Mouse (Mus musculus) midbrain, embryonic 12.5 days (tissue): Measurements from ENCODE around the gene Sycp3. TPM values are rescaled to one million over a fixed set of nuclear protein-coding genes. Genes with fewer than 3 reads are reported as not detected.
A peak's percentile ranks its signal among the peaks of the same experiment; 100 is the strongest.
"Not testable (repeated sequence)": the region's sequence is repeated elsewhere in the genome, so short reads cannot be mapped to it uniquely, and the experiment has no call there.

Experiments
- ATAC-seq: fragments of 200-750 bp; cut with Nextera tagmentation; 2 replicates; pipeline ENCODE4 v1.8.0; 2017; ENCODE audit warnings: low read depth, moderate TSS enrichment, moderate library complexity; ENCODE audit not compliant: low FRiP score
- H3K27ac ChIP-seq: fragments of 300-500 bp; sonication (generic); replicated peaks from 2 replicates; pipeline ENCODE4 v1.5.1; 2016; ENCODE audit warnings: mild to moderate bottlenecking
- H3K27me3 ChIP-seq: fragments of 300-500 bp; sonication (generic); 2 replicates; pipeline ENCODE4 v1.6.1; 2016; ENCODE audit warnings: mild to moderate bottlenecking
- H3K36me3 ChIP-seq: fragments of 300-500 bp; sonication (generic); 2 replicates; pipeline ENCODE4 v1.6.1; 2016
- H3K4me1 ChIP-seq: fragments of 300-500 bp; sonication (generic); 2 replicates; pipeline ENCODE4 v1.6.1; 2016
- H3K4me2 ChIP-seq: fragments of 300-500 bp; sonication (generic); replicated peaks from 2 replicates; pipeline ENCODE4 v1.6.1; 2016; ENCODE audit warnings: mild to moderate bottlenecking, moderate library complexity
- H3K4me3 ChIP-seq: fragments of 300-500 bp; sonication (generic); 2 replicates; pipeline ENCODE4 v1.5.1; 2016; ENCODE audit warnings: mild to moderate bottlenecking
- H3K9ac ChIP-seq: fragments of 300-500 bp; sonication (generic); replicated peaks from 2 replicates; pipeline ENCODE4 v1.6.1; 2016; ENCODE audit warnings: mild to moderate bottlenecking, moderate library complexity
- H3K9me3 ChIP-seq: fragments of 300-500 bp; sonication (generic); 2 replicates; pipeline ENCODE4 v1.6.1; 2016; ENCODE audit warnings: mild to moderate bottlenecking
- WGBS: fragments of 180-500 bp; shearing (Covaris S2); methylation state at CpG from one replicate; pipeline ENCODE4 v1.1.7; 2016; 5-methylcytosine and 5-hydroxymethylcytosine counted together
- polyA plus RNA-seq: library from polyadenylated mRNA; unstranded; fragments of >200 nt; fragmentation: Nextera tagmentation; extraction: Ambion mirVana; gene quantifications from 2 replicates; pipeline ENCODE4 v1.2.1, GENCODE M21; 2016

Gene Sycp3
- polyA plus RNA-seq, 1 experiment from 2014 or later, result not detected

DNA sequence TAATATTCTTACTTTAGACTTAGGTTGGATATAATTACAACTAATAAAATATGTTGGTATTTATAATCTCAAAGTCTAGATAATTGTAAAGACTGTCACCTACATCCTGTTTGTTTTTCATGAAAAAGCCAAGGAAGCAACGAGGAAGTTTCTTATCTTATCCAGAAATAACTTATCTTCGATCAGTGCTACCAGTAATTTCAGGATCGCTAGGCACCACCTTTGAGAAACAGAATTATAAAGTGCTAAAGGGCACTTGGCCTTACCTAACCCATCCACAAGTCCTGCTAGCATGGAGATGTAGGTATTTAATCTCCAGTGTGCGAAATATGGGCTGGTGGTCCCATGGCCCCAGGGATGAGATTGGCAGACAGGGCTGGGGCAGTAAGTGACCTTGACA is 43.5 kb downstream of the Sycp3 start:
- Histone ChIP-seq H3K4me1 (peaks cover 16% of the 10 kb centered on the region; the same call in 1 of the 2 replicates), H3K9me3 (no peaks in the 10 kb centered on the region), H3K27me3 (no peaks in the 10 kb centered on the region), H3K9ac (peak overlapping the region; percentile 80), H3K4me2 (peak overlapping the region; percentile 64), H3K4me3 (peak overlapping the region; percentile 59), H3K36me3 (no peaks in the 10 kb centered on the region), H3K27ac (no peak overlapping the region)
- 51% methylated on average over 4 of the region's 4 CpGs for WGBS
- ATAC-seq, result no peak

DNA sequence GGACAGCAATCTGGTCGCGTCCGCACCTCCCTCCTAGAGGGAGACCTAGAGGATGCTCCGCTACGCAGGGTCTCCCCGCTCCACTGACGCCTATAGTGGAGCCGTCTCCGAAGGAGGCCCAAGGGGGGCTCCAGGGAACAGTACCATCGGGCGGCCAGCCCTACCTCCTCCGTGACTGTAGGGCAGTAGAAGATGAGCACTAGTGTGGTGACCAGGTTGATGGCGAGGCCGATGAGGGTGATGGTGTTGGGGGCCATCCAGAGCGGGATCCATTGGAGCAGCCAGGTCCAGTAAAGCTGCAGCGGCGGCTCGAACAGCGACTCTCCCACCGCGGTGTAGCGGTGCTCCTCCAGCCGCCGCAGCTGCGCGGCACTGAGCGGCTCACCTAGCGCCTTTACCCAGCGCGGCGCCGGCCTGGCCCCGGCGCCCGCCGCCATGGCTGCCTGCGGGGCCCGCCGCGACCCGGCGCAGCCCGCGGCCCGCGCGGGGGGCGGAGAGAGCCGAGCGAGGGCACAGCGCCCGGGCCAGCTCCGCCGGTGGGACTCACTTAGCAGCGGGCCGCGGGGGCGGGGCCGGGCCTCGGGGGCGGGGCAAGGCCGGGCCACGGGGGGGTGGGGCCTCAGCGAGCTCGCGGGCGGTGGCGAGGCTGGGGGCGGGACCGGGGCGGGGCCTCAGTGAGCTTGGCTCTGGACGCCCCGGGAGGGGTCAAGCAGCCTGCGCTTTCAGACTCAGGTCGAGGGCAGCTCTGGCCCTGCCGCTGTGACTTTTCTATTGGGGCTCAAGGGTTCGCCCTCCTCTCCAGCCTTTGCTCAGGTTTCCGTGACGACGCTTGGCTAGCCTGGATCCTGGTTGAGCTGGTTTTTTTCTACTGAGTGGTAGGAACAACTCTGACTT is 44.3 kb downstream of the Sycp3 start, which contains the start of gene Chpt1:
Gene Chpt1 (minus strand): TSS at position 653 of the 894 bp plus-strand sequence.
- Histone ChIP-seq H3K9ac (peak within 1 kb of the TSS; percentile 80), H3K4me1 (peaks cover 16% of the 10 kb centered on the region; the same call in 1 of the 2 replicates), H3K36me3 (no peaks in the 10 kb centered on the region), H3K9me3 (no peaks in the 10 kb centered on the region), H3K27ac (peak within 1 kb of the TSS; percentile 67), H3K27me3 (no peaks in the 10 kb centered on the region), H3K4me2 (peak within 1 kb of the TSS; percentile 64), H3K4me3 (peak within 1 kb of the TSS; percentile 59)
- WGBS, result 1% methylated on average over 56 of the region's 80 CpGs
- ATAC-seq, result peak; percentile 97

DNA sequence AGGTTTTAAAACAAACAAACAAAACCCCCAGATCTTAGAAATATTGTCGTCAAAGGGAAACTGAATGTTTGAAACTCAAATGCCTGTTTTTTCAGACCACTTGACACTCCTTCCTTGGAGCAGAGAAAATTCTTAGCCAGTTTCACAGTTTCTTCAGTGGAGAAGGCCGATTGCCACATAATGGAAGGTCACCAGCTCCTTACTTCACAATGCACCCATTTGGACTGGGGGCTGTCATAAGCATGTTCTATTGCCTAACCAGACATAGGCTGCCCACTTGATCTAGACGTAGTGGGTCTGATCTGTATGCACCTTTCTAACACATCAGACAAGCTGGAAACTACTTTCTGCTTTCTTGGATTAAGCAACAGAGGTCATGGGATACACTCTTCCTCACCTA is 45.1 kb downstream of the Sycp3 start:
- no peak overlapping the region for H3K9ac ChIP-seq
- no peaks in the 10 kb centered on the region for H3K36me3 ChIP-seq
- peaks cover 16% of the 10 kb centered on the region; the same call in 1 of the 2 replicates for H3K4me1 ChIP-seq
- H3K27ac ChIP-seq, result no peak overlapping the region
- 48% methylated on average over 3 of the region's 3 CpGs for WGBS
- no peak for ATAC-seq
- H3K4me2 ChIP-seq, result peak overlapping the region; percentile 64
- no peaks in the 10 kb centered on the region for H3K9me3 ChIP-seq
- H3K4me3 ChIP-seq, result no peak overlapping the region
- no peaks in the 10 kb centered on the region for H3K27me3 ChIP-seq

DNA sequence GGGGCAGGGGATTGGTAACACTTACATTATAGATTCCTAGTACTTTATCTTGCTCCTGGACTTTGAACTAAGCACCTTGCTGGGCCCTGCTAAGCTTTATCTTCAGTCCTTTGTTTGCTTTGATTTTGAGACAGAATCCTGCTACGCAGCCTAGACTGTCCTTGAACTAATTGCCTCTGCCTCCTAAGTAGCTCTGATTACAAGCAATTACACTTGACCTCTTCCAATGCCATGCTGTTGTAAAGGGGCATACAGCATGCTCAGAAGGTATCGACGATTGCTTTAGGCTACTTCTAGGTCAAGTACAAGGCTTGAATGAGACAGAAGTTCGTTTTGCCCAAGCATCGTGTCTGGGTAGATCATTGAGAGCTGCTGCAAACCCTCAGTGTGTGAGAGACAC is 45.9 kb downstream of the Sycp3 start:
- 60% methylated on average over 5 of the region's 5 CpGs for WGBS
- no peaks in the 10 kb centered on the region for H3K27me3 ChIP-seq
- peaks cover 16% of the 10 kb centered on the region; the same call in 1 of the 2 replicates for H3K4me1 ChIP-seq
- no peak overlapping the region for H3K4me2 ChIP-seq
- no peak overlapping the region for H3K27ac ChIP-seq
- no peaks in the 10 kb centered on the region for H3K36me3 ChIP-seq
- H3K9ac ChIP-seq, result no peak overlapping the region
- no peaks in the 10 kb centered on the region for H3K9me3 ChIP-seq
- ATAC-seq, result no peak
- no peak overlapping the region for H3K4me3 ChIP-seq

DNA sequence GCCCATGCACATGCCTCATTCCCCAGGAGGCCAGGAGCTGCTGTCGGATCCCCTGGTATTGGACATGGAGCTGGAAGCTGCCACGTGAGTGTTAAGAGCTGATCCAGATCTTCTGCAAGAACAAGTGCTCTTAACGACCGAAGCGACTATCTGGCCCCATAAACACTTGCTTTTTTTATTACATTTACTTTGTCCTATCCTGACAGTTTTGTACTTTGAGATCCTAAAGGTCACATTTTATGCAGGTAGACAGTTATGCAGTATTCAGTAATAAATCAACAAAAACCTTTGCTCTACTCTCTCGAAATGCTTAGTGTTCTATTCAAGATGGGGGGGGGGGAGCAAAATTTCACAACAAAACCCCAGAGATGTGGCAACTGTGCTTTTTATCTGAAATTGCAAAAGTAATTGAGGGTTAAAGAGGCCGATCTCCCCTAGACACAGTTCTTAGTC is 48.3 kb downstream of the Sycp3 start:
- Histone ChIP-seq H3K4me1 (peaks cover 4% of the 10 kb centered on the region; the same call in 1 of the 2 replicates), H3K9me3 (no peaks in the 10 kb centered on the region), H3K27ac (no peak overlapping the region), H3K4me3 (no peak overlapping the region), H3K27me3 (no peaks in the 10 kb centered on the region), H3K9ac (no peak overlapping the region), H3K4me2 (no peak overlapping the region), H3K36me3 (no peaks in the 10 kb centered on the region)
- no peak for ATAC-seq
- WGBS, result 85% methylated on average over 7 of the region's 7 CpGs

DNA sequence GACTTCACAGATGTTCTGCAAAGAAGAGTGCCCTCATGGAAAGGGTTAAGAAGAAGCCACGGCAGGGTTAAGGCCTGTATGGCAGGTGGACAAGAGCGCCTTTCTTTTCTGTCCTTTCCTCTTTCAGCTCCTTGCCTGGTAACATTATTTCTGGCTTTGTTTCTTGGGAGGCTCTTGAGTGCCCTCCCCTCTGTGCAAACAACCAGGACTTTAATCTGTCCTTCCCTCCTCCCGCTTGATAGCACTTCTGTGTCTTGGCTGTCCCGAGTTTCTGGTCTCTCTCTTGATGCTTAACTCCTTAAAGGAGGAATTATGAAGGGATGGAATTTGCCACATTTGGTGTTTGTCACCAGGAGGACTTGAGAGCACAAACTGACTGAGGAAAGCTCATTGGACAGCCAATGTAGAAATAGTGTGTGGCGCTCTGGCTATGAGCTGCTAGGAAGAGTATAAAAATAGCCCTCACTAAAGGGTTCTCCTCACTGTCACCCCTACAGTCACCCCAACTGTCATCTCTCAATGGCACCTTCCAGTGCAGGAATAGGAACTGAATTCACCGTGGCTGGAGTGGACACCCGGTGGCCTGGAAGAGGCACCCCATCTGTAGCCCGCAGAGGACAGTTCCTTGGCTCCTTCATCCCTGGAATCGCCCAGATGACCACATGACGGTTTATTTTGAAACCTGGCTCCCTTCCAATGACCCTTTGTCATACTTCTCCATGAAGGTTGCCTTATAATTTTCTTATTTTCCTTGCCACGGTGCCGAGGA is 51.3 kb downstream of the Sycp3 start:
- H3K4me3 ChIP-seq, result no peak overlapping the region
- H3K36me3 ChIP-seq, result no peaks in the 10 kb centered on the region
- ATAC-seq, result no peak
- H3K4me1 ChIP-seq, result no peaks in the 10 kb centered on the region
- WGBS, result 77% methylated on average over 12 of the region's 12 CpGs
- H3K27ac ChIP-seq, result no peak overlapping the region
- H3K4me2 ChIP-seq, result no peak overlapping the region
- H3K27me3 ChIP-seq, result no peaks in the 10 kb centered on the region
- no peaks in the 10 kb centered on the region for H3K9me3 ChIP-seq
- H3K9ac ChIP-seq, result no peak overlapping the region

DNA sequence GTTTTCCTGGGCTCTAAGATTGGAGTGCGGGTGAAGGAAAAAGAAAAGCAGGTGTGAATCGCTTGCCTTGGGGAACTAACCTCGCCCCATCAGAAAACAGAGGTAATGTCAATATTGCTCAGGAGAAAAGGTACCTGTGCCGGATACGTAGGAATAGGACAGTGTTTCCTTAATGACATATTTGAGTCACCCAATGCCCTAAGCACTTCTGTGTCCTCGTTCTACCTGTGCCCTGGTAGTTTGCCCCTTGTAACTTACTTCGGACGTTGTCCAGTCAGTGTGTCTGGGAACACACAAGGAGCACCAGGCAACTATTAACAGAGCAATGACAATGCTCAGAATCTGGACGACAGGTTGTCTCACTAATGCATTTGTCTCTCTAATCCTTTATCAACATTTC is 52.0 kb downstream of the Sycp3 start:
- ATAC-seq, result no peak
- no peak overlapping the region for H3K9ac ChIP-seq
- H3K4me2 ChIP-seq, result no peak overlapping the region
- 90% methylated on average over 9 of the region's 9 CpGs for WGBS
- H3K4me1 ChIP-seq, result no peaks in the 10 kb centered on the region
- no peak overlapping the region for H3K4me3 ChIP-seq
- no peaks in the 10 kb centered on the region for H3K27me3 ChIP-seq
- H3K36me3 ChIP-seq, result no peaks in the 10 kb centered on the region
- no peak overlapping the region for H3K27ac ChIP-seq
- no peaks in the 10 kb centered on the region for H3K9me3 ChIP-seq

DNA sequence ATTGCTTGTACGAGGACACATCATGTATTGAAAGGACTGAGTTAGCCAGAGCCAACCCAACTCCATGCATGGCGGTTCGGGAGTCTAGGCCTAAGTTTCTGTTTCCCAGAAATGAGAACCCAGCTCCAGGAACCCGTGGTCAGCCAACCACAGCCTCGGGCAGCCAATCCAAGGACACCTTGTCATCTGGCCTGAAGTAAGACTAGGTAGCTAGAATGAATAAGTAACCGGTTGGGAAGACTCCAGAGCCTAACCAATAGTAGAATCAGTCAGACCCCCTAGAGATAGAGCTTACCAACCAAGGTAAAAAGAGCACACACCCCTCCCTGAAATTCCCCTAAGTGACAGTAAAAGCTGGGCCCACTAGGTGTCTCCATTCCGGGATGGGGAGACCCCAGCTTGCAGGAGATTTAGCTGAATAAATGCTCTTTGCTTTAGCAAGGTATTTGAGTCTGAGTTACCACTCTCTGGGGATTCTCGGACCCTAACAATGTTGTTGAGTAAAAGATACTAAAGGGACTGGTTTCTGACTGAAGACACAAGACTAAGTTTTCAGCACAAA is 54.3 kb downstream of the Sycp3 start:
- H3K27ac ChIP-seq, result no peak overlapping the region
- no peak overlapping the region for H3K4me3 ChIP-seq
- ATAC-seq, result no peak
- no peaks in the 10 kb centered on the region for H3K4me1 ChIP-seq
- WGBS, result 70% methylated on average over 8 of the region's 8 CpGs
- no peaks in the 10 kb centered on the region for H3K36me3 ChIP-seq
- H3K27me3 ChIP-seq, result no peaks in the 10 kb centered on the region
- no peaks in the 10 kb centered on the region for H3K9me3 ChIP-seq
- no peak overlapping the region for H3K9ac ChIP-seq
- no peak overlapping the region for H3K4me2 ChIP-seq

DNA sequence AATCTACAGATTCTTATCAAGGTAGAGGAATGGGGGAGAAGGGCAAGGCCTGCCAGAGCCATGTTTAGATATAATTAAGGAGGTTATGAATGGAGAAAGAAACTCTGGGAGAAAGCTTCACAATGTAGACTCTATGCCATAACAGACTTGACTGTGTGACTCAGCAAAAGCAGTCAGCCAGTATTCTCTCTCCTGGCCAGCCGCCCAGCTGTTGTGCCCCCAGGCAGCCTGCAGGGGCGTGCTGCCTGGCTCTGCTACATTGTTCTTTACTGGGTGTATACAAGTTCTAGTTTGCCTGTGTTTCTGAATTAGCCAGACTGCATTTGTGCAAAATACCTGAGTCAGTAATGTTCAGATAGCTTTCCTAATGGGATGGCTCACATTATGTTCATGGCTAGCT is 55.1 kb downstream of the Sycp3 start:
- ATAC-seq, result no peak
- no peaks in the 10 kb centered on the region for H3K27me3 ChIP-seq
- no peak overlapping the region for H3K4me2 ChIP-seq
- no peaks in the 10 kb centered on the region for H3K9me3 ChIP-seq
- no peak overlapping the region for H3K9ac ChIP-seq
- H3K36me3 ChIP-seq, result no peaks in the 10 kb centered on the region
- no peak overlapping the region for H3K4me3 ChIP-seq
- no peaks in the 10 kb centered on the region for H3K4me1 ChIP-seq
- H3K27ac ChIP-seq, result no peak overlapping the region
- WGBS, result 80% methylated on average over 2 of the region's 2 CpGs

DNA sequence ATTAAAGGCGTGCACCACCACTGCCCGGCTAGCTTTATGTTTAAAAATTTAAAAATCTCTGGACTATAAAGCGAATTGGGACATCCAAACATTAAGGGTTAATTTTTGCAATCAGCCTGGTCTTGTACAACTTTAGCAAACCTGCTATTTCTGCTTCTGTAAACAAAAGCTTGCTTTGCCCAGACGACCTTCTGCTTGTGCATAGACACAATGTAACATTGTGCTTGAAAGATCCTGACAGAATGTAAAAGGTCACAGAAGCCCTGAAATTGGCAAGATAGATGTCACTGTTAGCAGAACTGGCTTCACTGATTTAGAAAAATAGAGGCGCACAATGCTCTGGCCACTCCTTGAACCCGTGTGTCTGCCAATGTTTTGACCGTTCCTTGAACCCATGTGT is 55.7 kb downstream of the Sycp3 start:
- not testable (repeated sequence) for H3K36me3 ChIP-seq, H3K27ac ChIP-seq, H3K4me3 ChIP-seq, H3K4me2 ChIP-seq, H3K27me3 ChIP-seq, H3K9me3 ChIP-seq, H3K4me1 ChIP-seq, ATAC-seq, H3K9ac ChIP-seq
- 86% methylated on average over 7 of the region's 7 CpGs for WGBS

DNA sequence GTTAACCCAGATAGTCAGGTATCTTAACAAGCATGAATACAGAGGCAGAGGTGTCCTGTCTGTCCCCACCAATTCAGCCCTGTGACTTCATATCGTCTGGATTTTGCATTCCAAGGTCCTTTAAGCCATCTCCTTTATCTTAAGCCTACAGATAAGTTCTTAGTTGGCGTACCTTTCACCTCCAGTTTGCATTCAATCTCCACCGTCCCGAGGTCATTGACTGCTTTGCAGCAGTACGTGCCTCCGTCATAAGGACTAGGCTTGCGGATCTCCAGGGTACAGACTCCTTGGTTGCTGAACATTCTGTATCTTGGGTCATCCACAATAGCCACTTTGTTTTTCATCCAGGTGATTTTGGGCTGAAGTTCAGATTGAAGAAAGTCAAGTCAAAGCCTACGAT is 63.4 kb downstream of the Sycp3 start:
- Histone ChIP-seq H3K27ac (no peak overlapping the region), H3K4me3 (no peak overlapping the region), H3K36me3 (no peaks in the 10 kb centered on the region), H3K4me1 (no peaks in the 10 kb centered on the region), H3K9ac (no peak overlapping the region), H3K4me2 (no peak overlapping the region), H3K27me3 (no peaks in the 10 kb centered on the region), H3K9me3 (no peaks in the 10 kb centered on the region)
- ATAC-seq, result no peak
- 89% methylated on average over 8 of the region's 8 CpGs for WGBS
